24 mouse cellular contexts compared by ENCODE assay signal in the genomic region with DNA sequence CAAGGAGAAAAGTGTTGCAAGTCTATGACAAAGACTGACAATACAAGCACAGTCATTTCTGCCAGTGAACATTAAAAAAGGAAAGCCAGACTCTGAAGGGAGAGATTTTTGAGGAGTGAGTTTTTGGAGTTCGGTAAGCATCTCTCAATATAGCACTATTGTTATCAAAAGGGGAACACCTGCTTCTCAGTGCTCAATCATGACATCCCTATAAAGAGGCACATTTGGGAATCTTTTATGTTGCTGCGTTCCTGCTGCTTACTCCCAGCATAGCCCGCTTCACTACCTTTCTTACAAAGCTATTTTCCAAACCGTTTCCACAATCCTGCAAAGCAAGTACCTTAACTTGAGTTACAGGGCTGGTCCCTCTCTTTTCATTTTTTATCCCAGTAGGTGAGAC.
"Had no signal": no experiment of that assay in that cellular context is flagged by ENCODE, and none has a peak within 500 bp of the region (broad histone marks: within the 10 kb centered on the region; RNA-seq: fewer than 3 reads in every experiment).

No protein-coding gene starts in this region.

- DNase-seq: kidney, adult 11 months; kidney, adult 8-10 months; kidney, postnatal 10 days; kidney, postnatal 36 days; left cerebral cortex, postnatal 4 days; lung, adult 18-20 months; lung, postnatal 10 days; lung, postnatal 36 days; right cerebral cortex, adult 18-20 months; right cerebral cortex, postnatal 14 days; right cerebral cortex, postnatal 4 days; thymus, adult 2 months; thymus, postnatal 14 days; thymus, postnatal 4 days had no signal

- ATAC-seq: intestine, embryonic 15.5 days; midbrain, embryonic 16.5 days had no signal

- H3K27me3 ChIP-seq: intestine, embryonic 15.5 days; kidney, embryonic 15.5 days; limb, embryonic 12.5 days; lung, embryonic 15.5 days; midbrain, embryonic 12.5 days; neural tube, embryonic 13.5 days had no signal

- H3K4me2 ChIP-seq: intestine, embryonic 15.5 days; kidney, embryonic 15.5 days; limb, embryonic 12.5 days; limb, embryonic 15.5 days; lung, embryonic 15.5 days; midbrain, embryonic 12.5 days; neural tube, embryonic 13.5 days had no signal

- H3K27ac ChIP-seq: intestine, embryonic 15.5 days; kidney, embryonic 15.5 days; limb, embryonic 12.5 days; limb, embryonic 15.5 days; lung, embryonic 15.5 days; midbrain, embryonic 12.5 days; neural tube, embryonic 13.5 days; stomach, postnatal 0 days had no signal

- H3K36me3 ChIP-seq: intestine, embryonic 15.5 days; kidney, embryonic 15.5 days; limb, embryonic 12.5 days; limb, embryonic 15.5 days; lung, embryonic 15.5 days; midbrain, embryonic 12.5 days; neural tube, embryonic 13.5 days had no signal

- H3K4me3 ChIP-seq: intestine, embryonic 15.5 days; kidney, embryonic 15.5 days; limb, embryonic 12.5 days; limb, embryonic 15.5 days; lung, embryonic 15.5 days; midbrain, embryonic 12.5 days; myocyte; neural tube, embryonic 13.5 days had no signal

- H3K9ac ChIP-seq: intestine, embryonic 15.5 days; kidney, embryonic 15.5 days; limb, embryonic 12.5 days; limb, embryonic 15.5 days; lung, embryonic 15.5 days; midbrain, embryonic 12.5 days; neural tube, embryonic 13.5 days had no signal

- H3K4me1 ChIP-seq: intestine, embryonic 15.5 days; kidney, embryonic 15.5 days; limb, embryonic 12.5 days; limb, embryonic 15.5 days; lung, embryonic 15.5 days; midbrain, embryonic 12.5 days; neural tube, embryonic 13.5 days had no signal

- H3K9me3 ChIP-seq: intestine, embryonic 15.5 days; kidney, embryonic 15.5 days; limb, embryonic 12.5 days; limb, embryonic 15.5 days; lung, embryonic 15.5 days; midbrain, embryonic 12.5 days; neural tube, embryonic 13.5 days had no signal
